Mouse (Mus musculus) midbrain, embryonic 12.5 days (tissue): ENCODE measurements around the gene Cnpy3. TPM values are rescaled to one million over a fixed set of nuclear protein-coding genes. Genes with fewer than 3 reads are reported as not detected.

Source experiments
- ATAC-seq: fragments of 200-750 bp; cut with Nextera tagmentation; 2 replicates; pipeline ENCODE4 v1.8.0; 2017; ENCODE audit warnings: low read depth, moderate TSS enrichment, moderate library complexity; ENCODE audit not compliant: low FRiP score
- H3K27ac ChIP-seq: fragments of 300-500 bp; sonication (generic); replicated peaks from 2 replicates; pipeline ENCODE4 v1.5.1; 2016; ENCODE audit warnings: mild to moderate bottlenecking
- H3K27me3 ChIP-seq: fragments of 300-500 bp; sonication (generic); 2 replicates; pipeline ENCODE4 v1.6.1; 2016; ENCODE audit warnings: mild to moderate bottlenecking
- H3K36me3 ChIP-seq: fragments of 300-500 bp; sonication (generic); 2 replicates; pipeline ENCODE4 v1.6.1; 2016
- H3K4me1 ChIP-seq: fragments of 300-500 bp; sonication (generic); 2 replicates; pipeline ENCODE4 v1.6.1; 2016
- H3K4me2 ChIP-seq: fragments of 300-500 bp; sonication (generic); replicated peaks from 2 replicates; pipeline ENCODE4 v1.6.1; 2016; ENCODE audit warnings: mild to moderate bottlenecking, moderate library complexity
- H3K4me3 ChIP-seq: fragments of 300-500 bp; sonication (generic); 2 replicates; pipeline ENCODE4 v1.5.1; 2016; ENCODE audit warnings: mild to moderate bottlenecking
- H3K9ac ChIP-seq: fragments of 300-500 bp; sonication (generic); replicated peaks from 2 replicates; pipeline ENCODE4 v1.6.1; 2016; ENCODE audit warnings: mild to moderate bottlenecking, moderate library complexity
- H3K9me3 ChIP-seq: fragments of 300-500 bp; sonication (generic); 2 replicates; pipeline ENCODE4 v1.6.1; 2016; ENCODE audit warnings: mild to moderate bottlenecking
- WGBS: fragments of 180-500 bp; shearing (Covaris S2); methylation state at CpG from one replicate; pipeline ENCODE4 v1.1.7; 2016; 5-methylcytosine and 5-hydroxymethylcytosine counted together
- polyA plus RNA-seq: library from polyadenylated mRNA; unstranded; fragments of >200 nt; fragmentation: Nextera tagmentation; extraction: Ambion mirVana; gene quantifications from 2 replicates; pipeline ENCODE4 v1.2.1, GENCODE M21; 2016

Cnpy3 gene
- polyA plus RNA-seq, 1 experiment from 2014 or later: 54.6 TPM

DNA sequence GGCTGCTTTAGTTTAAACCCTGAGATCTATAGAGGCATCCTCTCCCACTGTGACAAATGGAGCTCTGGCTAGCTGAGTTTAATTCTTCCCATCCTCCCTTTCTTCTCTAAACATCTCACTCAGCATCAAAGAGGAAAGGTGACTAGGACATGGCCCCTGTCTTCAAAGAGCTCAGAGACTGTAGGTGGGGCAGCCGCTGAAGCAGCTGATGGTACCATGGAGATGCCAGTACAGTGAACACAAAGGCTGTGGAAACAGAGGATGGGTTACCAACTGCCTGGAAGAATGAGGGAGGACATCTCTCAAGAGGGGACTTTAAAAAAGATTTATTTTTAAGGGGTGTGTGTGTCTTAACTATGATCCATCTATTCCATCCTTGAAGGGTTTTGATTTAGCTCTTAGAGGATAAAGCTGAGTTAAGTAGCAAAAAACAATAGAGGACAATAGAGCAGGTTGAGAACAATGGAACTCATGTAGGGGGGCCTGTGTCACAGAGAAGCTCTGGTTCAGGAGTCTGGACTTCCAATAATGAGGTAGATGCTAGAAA, 57.4 kb downstream of the Cnpy3 start:
- H3K9me3 ChIP-seq: no peaks in the 10 kb centered on the region
- H3K4me2 ChIP-seq: no peak overlapping the region
- H3K27me3 ChIP-seq: no peaks in the 10 kb centered on the region
- H3K27ac ChIP-seq: no peak overlapping the region
- H3K9ac ChIP-seq: no peak overlapping the region
- ATAC-seq: no peak
- H3K36me3 ChIP-seq: peaks cover 31% of the 10 kb centered on the region
- no peak overlapping the region for H3K4me3 ChIP-seq
- no peaks in the 10 kb centered on the region for H3K4me1 ChIP-seq
- WGBS: 72% methylated on average over 1 of the region's 1 CpGs

DNA sequence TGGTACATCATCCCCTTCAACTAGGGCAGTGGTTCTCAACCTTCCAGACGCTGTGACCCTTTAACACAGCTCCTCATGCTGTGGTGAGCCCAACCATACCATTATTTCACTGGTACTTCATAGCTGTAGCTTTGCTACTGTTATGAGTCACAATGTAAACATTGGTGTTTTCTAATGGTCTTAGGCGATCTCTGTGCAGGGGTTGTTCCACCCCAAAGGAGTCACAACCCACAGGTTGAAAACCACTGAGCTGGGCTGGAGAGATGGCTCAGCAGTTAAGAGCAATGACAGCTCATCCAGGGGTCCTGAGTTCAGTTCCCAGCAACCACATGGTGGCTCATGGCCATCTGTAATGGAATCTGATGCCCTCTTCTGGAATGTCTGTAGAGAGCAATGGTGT, 60.6 kb downstream of the Cnpy3 start:
- Histone ChIP-seq H3K9ac (no peak overlapping the region), H3K4me2 (no peak overlapping the region), H3K9me3 (no peaks in the 10 kb centered on the region), H3K36me3 (peaks cover 32% of the 10 kb centered on the region), H3K27ac (no peak overlapping the region), H3K4me3 (no peak overlapping the region), H3K4me1 (no peaks in the 10 kb centered on the region), H3K27me3 (no peaks in the 10 kb centered on the region)
- no peak for ATAC-seq
- 95% methylated on average over 2 of the region's 2 CpGs for WGBS

DNA sequence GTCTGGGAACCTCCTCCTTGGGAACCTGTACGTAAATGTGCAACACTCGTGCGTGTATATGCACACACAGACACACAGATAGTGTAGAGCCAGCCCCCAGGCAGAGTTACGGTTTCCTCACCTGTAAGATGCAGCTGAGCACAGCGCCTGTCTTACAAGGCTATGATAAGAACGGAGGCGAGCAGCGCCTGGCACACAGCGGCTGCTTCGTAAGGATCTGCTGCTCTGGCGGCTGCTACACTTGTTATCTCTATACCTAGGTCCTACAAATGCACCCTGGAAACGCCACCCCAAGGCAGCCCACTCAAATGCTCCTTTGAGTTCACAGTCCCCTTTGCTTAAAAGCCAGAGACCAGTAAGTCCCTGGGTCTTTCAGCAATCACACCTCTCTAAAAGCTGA, 61.3 kb downstream of the Cnpy3 start:
- H3K4me3 ChIP-seq: no peak overlapping the region
- no peak overlapping the region for H3K27ac ChIP-seq
- WGBS: 95% methylated on average over 12 of the region's 12 CpGs
- no peak for ATAC-seq
- no peaks in the 10 kb centered on the region for H3K27me3 ChIP-seq
- no peaks in the 10 kb centered on the region for H3K4me1 ChIP-seq
- peaks cover 32% of the 10 kb centered on the region for H3K36me3 ChIP-seq
- H3K9ac ChIP-seq: no peak overlapping the region
- no peaks in the 10 kb centered on the region for H3K9me3 ChIP-seq
- no peak overlapping the region for H3K4me2 ChIP-seq

DNA sequence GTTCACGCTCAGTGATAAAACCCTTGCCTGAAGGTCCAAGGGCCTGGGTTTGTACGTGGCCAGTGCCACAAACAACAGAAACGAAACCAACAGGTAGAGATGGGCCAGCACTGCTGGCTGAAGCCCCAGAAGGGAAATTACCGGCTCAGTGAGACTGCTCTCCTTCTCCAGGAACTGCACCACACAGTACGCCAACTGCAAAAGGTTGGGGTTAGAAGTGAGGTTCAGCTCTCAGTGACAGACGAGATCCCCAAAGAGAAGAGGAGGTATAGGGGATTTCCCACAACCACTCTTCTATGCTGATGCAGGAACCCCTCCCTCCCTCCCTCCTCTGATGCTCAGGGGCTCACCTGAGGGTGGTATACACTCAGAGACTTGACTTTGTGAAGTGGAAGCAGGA, 66.1 kb downstream of the Cnpy3 start:
- peaks cover 10% of the 10 kb centered on the region for H3K4me1 ChIP-seq
- H3K9ac ChIP-seq: no peak overlapping the region
- no peak overlapping the region for H3K27ac ChIP-seq
- no peaks in the 10 kb centered on the region for H3K9me3 ChIP-seq
- no peaks in the 10 kb centered on the region for H3K27me3 ChIP-seq
- peaks cover 56% of the 10 kb centered on the region for H3K36me3 ChIP-seq
- ATAC-seq: no peak
- H3K4me2 ChIP-seq: no peak overlapping the region
- no peak overlapping the region for H3K4me3 ChIP-seq
- 93% methylated on average over 6 of the region's 6 CpGs for WGBS

Other genes with a start within 250 kb of the Cnpy3 start
- gene Cul9, start 205.8 kb downstream of the Cnpy3 start, polyA plus RNA-seq: 14.3 and 15.2 TPM in 2 replicates
- 6.6 and 8.1 TPM in 2 replicates for gene Srf, start 196.0 kb downstream of the Cnpy3 start, polyA plus RNA-seq
- 57.1 and 63.4 TPM in 2 replicates for gene Ptk7, start 122.7 kb downstream of the Cnpy3 start, polyA plus RNA-seq
- gene Klc4, start 106.2 kb downstream of the Cnpy3 start, polyA plus RNA-seq: 43.6 and 44.7 TPM in 2 replicates
- 73.9 and 88.4 TPM in 2 replicates for gene Mrpl2, start 106.0 kb downstream of the Cnpy3 start, polyA plus RNA-seq
- 48.3 and 49.0 TPM in 2 replicates for gene Cul7, start 101.9 kb downstream of the Cnpy3 start, polyA plus RNA-seq
- 54.1 and 56.0 TPM in 2 replicates for gene Rrp36, start 77.9 kb downstream of the Cnpy3 start, polyA plus RNA-seq
- gene Mea1, start 73.4 kb downstream of the Cnpy3 start, polyA plus RNA-seq: 159 and 175 TPM in 2 replicates
- gene Klhdc3, start 71.3 kb downstream of the Cnpy3 start, polyA plus RNA-seq: 127 and 131 TPM in 2 replicates
- gene Ppp2r5d, start 47.1 kb downstream of the Cnpy3 start, polyA plus RNA-seq: 111 and 113 TPM in 2 replicates
- 33.7 and 36.0 TPM in 2 replicates for gene Pex6, start 40.8 kb downstream of the Cnpy3 start, polyA plus RNA-seq
- 0.52 and 0.75 TPM in 2 replicates for gene Gnmt, start 23.0 kb downstream of the Cnpy3 start, polyA plus RNA-seq
- gene Ptcra, start 11.5 kb upstream of the Cnpy3 start, polyA plus RNA-seq: 0.55 and 0.65 TPM in 2 replicates
- 48.5 and 55.0 TPM in 2 replicates for gene 2310039H08Rik, start 20.4 kb upstream of the Cnpy3 start, polyA plus RNA-seq
- gene Rpl7l1, start 30.5 kb upstream of the Cnpy3 start, polyA plus RNA-seq: 150 and 161 TPM in 2 replicates
- 7.8 and 7.9 TPM in 2 replicates for gene Bicral, start 106.3 kb upstream of the Cnpy3 start, polyA plus RNA-seq
- gene Tbcc, start 138.5 kb upstream of the Cnpy3 start, polyA plus RNA-seq: 68.4 and 75.1 TPM in 2 replicates
- not detected in 2 replicates for gene Prph2, start 158.2 kb upstream of the Cnpy3 start, polyA plus RNA-seq